Mouse (Mus musculus) hindbrain, embryonic 12.5 days (tissue): ENCODE data around the gene Ofcc1. TPM values are rescaled to one million over a fixed set of nuclear protein-coding genes. Genes with fewer than 3 reads are reported as not detected.

ENCODE experiments used
- ATAC-seq: fragments of 200-750 bp; cut with Nextera tagmentation; 2 replicates; pipeline ENCODE4 v1.8.0; 2017; ENCODE audit warnings: moderate TSS enrichment; ENCODE audit not compliant: low FRiP score
- H3K27ac ChIP-seq: fragments of 300-500 bp; sonication (generic); 2 replicates; pipeline ENCODE4 v1.5.1; 2016; ENCODE audit warnings: mild to moderate bottlenecking
- H3K27me3 ChIP-seq: fragments of 300-500 bp; sonication (generic); 2 replicates; pipeline ENCODE4 v1.6.1; 2016; ENCODE audit warnings: mild to moderate bottlenecking
- H3K36me3 ChIP-seq: fragments of 300-500 bp; sonication (generic); 2 replicates; pipeline ENCODE4 v1.6.1; 2016; ENCODE audit warnings: mild to moderate bottlenecking
- H3K4me1 ChIP-seq: fragments of 300-500 bp; sonication (generic); 2 replicates; pipeline ENCODE4 v1.6.1; 2016
- H3K4me2 ChIP-seq: fragments of 300-500 bp; sonication (generic); replicated peaks from 2 replicates; pipeline ENCODE4 v1.6.1; 2016; ENCODE audit warnings: mild to moderate bottlenecking
- H3K4me3 ChIP-seq: fragments of 300-500 bp; sonication (generic); 2 replicates; pipeline ENCODE4 v1.5.1; 2016; ENCODE audit warnings: mild to moderate bottlenecking
- H3K9ac ChIP-seq: fragments of 300-500 bp; sonication (generic); 2 replicates; pipeline ENCODE4 v1.6.1; 2016; ENCODE audit warnings: mild to moderate bottlenecking, moderate library complexity
- H3K9me3 ChIP-seq: fragments of 300-500 bp; sonication (generic); replicated peaks from 2 replicates; pipeline ENCODE4 v1.6.1; 2016; ENCODE audit warnings: mild to moderate bottlenecking
- WGBS: fragments of 180-500 bp; shearing (Covaris S2); methylation state at CpG from one replicate; pipeline ENCODE4 v1.1.7; 2016; 5-methylcytosine and 5-hydroxymethylcytosine counted together
- polyA plus RNA-seq: library from polyadenylated mRNA; unstranded; fragments of >200 nt; fragmentation: Nextera tagmentation; extraction: Ambion mirVana; gene quantifications from 2 replicates; pipeline ENCODE4 v1.2.1, GENCODE M21; 2016

Gene Ofcc1
- polyA plus RNA-seq, 1 experiment from 2014 or later: not detected

DNA sequence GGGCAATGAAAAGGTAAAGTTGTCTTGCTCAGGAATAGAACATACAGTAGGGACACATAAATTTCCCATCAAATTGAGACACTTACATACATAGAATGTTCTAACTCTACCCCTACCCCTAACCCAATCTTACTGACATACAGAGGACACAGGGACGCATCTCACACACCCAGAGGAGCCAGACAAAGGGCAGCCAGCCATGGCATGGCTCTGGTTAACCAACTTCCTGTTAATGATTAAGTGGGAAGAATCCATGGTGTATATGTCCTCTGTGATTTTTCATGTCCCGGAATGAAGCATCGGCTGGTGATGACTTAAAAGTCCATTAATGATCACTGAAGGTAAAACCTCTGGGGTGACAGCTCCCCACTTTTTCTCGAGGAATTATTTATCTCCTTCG is 405.2 kb downstream of the Ofcc1 start:
- Histone ChIP-seq H3K9me3 (no peaks in the 10 kb centered on the region), H3K9ac (no peak overlapping the region), H3K4me1 (no peaks in the 10 kb centered on the region), H3K36me3 (no peaks in the 10 kb centered on the region), H3K4me3 (no peak overlapping the region), H3K27me3 (no peaks in the 10 kb centered on the region), H3K4me2 (no peak overlapping the region), H3K27ac (no peak overlapping the region)
- 78% methylated on average over 5 of the region's 5 CpGs for WGBS
- no peak for ATAC-seq
